Mouse (Mus musculus): Measurements from ENCODE around the gene Cisd3. TPM values are rescaled to one million over a fixed set of nuclear protein-coding genes. Genes with fewer than 3 reads are reported as not detected.
"Not testable (repeated sequence)": the region's sequence is repeated elsewhere in the genome, so short reads cannot be mapped to it uniquely, and the experiment has no call there.

Gene Cisd3
- polyA plus RNA-seq, 1 experiment from 2014 or later: 15.4 TPM

DNA sequence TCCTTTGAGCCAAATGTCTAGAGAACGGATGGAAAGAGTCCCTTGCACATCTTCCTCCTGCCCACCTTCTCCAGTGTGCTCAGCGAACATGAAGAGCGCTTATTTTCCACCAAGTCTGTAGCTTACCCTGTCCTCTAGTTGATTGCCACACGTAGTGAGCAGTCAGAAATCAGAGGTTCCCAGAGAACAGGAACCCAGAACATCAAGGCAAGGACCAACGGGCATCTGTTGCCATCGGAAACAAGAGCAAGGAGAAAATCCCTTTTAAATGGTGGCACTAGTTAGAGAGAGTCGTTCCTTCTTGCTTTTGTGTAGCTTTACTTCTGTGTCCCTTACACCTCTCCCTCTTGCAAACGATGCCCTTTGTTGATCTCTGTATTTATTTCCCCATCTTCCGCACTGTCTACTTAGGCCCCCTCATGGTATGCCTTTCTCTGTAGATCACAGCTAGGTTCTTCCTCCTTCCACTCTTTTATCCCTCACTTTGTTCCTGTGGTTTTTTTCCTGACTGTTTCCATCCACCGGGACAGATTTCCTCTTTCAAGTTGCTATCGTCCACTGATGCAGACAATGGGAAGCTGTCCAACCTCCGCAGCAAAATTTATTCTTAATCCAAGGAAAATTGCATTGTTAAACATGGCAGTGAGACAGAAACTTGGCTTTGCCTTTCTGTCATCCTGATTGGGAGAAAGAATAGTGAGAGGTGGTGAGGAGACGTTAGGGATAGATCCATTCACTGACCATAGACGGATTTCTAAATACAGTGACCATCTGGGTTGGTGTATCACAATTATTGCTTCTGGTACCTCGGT lies 16.2 kb downstream of the Cisd3 start:
- H3K27me3 ChIP-seq (replicated peaks; ENCODE audit: control insufficient read depth, insufficient read depth, low read length): no peaks in the 10 kb centered on the region
- no peak overlapping the region for H3K9ac ChIP-seq (replicated peaks; ENCODE audit: low read depth, low read length)
- no peaks in the 10 kb centered on the region for H3K9me3 ChIP-seq (ENCODE audit: control insufficient read depth, low read length)
- peak overlapping the region; percentile 93 for H3K4me3 ChIP-seq (replicated peaks; ENCODE audit: low read length)
- peak overlapping the region; percentile 80 for H3K4me2 ChIP-seq (ENCODE audit: low read length)
- peaks cover 8% of the 10 kb centered on the region for H3K36me3 ChIP-seq (ENCODE audit: control insufficient read depth, insufficient read depth)
- WGBS: 40% methylated on average over 15 of the region's 15 CpGs
- no peak for ATAC-seq
- H3K27ac ChIP-seq (ENCODE audit: low read length): peak overlapping the region; percentile 93
- H3K4me1 ChIP-seq (replicated peaks; ENCODE audit: control insufficient read depth, insufficient read depth, low read length): peaks cover 39% of the 10 kb centered on the region

DNA sequence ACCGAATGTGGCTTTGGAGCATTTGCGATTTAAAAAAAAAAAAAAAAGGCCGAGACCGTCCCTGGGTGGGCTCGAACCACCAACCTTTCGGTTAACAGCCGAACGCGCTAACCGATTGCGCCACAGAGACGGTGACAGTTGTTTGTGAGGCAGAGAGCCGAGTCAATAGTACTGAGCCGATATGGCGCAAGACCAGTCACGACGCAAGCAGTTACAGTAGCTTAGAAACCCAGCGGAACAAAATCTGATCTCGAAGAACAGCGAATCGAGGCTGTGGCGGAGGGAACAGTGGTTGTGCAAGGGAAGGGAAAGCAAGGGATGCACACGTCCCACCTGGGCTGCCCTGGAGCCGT lies 16.7 kb downstream of the Cisd3 start:
- ATAC-seq: peak; percentile 13
- Histone ChIP-seq H3K9me3 (ENCODE audit: control insufficient read depth, low read length) (no peaks in the 10 kb centered on the region), H3K4me2 (ENCODE audit: low read length) (peak overlapping the region; percentile 80), H3K36me3 (ENCODE audit: control insufficient read depth, insufficient read depth) (peaks cover 13% of the 10 kb centered on the region), H3K27me3 (replicated peaks; ENCODE audit: control insufficient read depth, insufficient read depth, low read length) (no peaks in the 10 kb centered on the region), H3K4me3 (replicated peaks; ENCODE audit: low read length) (peak overlapping the region; percentile 93), H3K9ac (replicated peaks; ENCODE audit: low read depth, low read length) (peak overlapping the region; percentile 70), H3K27ac (ENCODE audit: low read length) (peak overlapping the region; percentile 93), H3K4me1 (replicated peaks; ENCODE audit: control insufficient read depth, insufficient read depth, low read length) (peaks cover 33% of the 10 kb centered on the region)
- 0% methylated on average over 24 of the region's 24 CpGs for WGBS

DNA sequence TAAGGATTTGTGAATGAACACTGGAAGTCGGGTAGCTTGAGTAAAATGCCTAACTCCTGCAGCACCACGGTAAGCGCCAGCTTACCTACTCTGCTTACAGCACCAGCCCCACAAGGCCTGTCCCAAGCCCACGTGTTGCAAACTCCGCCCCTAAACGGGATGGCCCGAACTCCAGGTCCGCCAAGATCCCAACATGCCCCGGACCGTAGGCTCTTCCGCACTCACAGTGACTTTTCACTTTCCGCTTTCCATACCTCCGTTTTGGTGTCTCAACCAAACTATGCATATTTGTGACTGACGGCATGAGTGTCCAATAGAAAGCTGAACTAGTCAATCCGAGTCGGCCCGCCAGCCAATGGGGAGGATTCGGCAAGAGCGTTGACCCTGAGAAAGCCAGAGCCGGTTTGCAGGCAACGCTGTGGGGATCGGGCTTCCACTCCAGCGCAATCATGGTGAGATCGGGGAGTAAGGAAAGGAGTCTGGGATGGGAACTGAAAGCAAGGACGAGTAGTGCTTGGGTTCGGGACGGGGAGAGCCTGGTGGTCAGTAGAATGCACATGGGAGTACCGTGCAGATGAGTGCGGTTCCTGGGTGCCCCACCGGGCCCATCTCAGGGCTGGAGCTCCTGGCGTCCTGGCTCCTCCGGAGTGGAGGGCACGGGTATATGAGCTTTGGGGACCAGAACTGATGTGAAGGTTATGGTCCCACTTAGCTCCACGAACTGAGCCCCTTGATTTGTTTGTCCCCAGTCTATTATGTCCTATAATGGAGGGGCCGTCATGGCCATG lies 17.6 kb downstream of the Cisd3 start, which contains the start of gene Psmb3:
Gene Psmb3, plus strand, starts transcription at position 361 of the 788 bp plus-strand sequence.
- peak; percentile 87 for ATAC-seq

DNA sequence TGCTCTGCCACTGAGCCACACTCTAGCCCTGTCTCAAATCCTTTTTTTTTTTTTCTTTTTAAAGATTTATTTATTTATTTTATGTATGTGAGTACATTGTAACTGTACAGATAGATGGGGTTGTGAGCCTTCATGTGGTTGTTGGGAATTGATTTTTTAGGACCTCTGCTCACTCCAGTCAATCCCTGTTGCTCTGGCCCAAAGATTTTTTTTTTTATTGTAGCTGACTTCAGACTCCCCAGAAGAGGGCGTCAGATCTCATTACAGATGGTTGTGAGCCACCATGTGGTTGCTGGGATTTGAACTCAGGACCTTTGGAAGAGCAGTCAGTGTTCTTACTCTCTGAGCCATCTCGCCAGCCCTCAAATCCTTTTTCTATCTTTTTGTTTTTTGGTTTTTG lies 24.4 kb downstream of the Cisd3 start:
- 75% methylated on average over 2 of the region's 2 CpGs for WGBS
- H3K27me3 ChIP-seq (replicated peaks; ENCODE audit: control insufficient read depth, insufficient read depth, low read length); H3K9ac ChIP-seq (replicated peaks; ENCODE audit: low read depth, low read length); H3K4me1 ChIP-seq (replicated peaks; ENCODE audit: control insufficient read depth, insufficient read depth, low read length); H3K4me3 ChIP-seq (replicated peaks; ENCODE audit: low read length); ATAC-seq; H3K9me3 ChIP-seq (ENCODE audit: control insufficient read depth, low read length); H3K27ac ChIP-seq (ENCODE audit: low read length); H3K4me2 ChIP-seq (ENCODE audit: low read length): not testable (repeated sequence)
- H3K36me3 ChIP-seq (ENCODE audit: control insufficient read depth, insufficient read depth): peaks cover 28% of the 10 kb centered on the region

More for the DNA sequence above, 17.6 kb downstream of the Cisd3 start, which contains the start of gene Psmb3:
- under 1% methylated on average over 35 of the region's 35 CpGs for WGBS
- Histone ChIP-seq H3K4me1 (replicated peaks; ENCODE audit: control insufficient read depth, insufficient read depth, low read length) (peaks cover 26% of the 10 kb centered on the region), H3K9me3 (ENCODE audit: control insufficient read depth, low read length) (no peaks in the 10 kb centered on the region), H3K4me3 (replicated peaks; ENCODE audit: low read length) (peak within 1 kb of the TSS; percentile 93), H3K36me3 (ENCODE audit: control insufficient read depth, insufficient read depth) (peaks cover 18% of the 10 kb centered on the region), H3K4me2 (ENCODE audit: low read length) (peak within 1 kb of the TSS; percentile 80), H3K27me3 (replicated peaks; ENCODE audit: control insufficient read depth, insufficient read depth, low read length) (no peaks in the 10 kb centered on the region), H3K9ac (replicated peaks; ENCODE audit: low read depth, low read length) (peak within 1 kb of the TSS; percentile 81), H3K27ac (ENCODE audit: low read length) (peak within 1 kb of the TSS; percentile 93)

DNA sequence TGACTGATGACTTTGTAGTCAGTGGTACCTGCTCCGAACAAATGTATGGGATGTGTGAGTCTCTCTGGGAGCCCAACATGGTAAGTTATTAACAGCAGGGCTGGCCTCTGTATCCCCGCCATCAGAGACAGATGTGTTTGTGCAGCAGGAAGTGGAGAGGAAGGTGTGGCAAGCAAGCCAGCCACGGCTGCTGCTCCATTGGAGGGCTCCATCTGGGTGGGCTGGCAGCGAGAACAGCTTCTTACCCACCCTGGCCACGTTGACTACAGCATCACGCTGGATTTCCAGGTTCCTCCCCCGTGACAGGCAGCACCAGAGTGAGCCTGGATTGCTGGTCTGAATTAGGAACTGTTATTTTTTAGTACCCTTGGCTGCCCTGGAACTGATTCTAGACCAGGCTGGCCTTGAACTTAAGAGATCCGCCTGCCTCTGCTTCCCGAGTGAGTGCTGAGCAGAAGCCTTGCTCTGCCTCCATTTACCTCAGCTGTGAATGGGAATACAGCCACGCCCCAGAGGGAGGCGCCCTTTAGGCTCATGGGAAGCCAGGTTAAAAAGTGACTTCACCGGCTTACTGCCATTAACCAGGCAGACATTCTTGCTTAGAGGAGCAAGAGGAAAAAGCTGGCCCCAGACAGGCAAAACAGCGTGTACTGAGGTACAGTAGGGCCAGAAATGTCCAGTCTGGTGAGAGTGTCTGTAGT lies 25.7 kb downstream of the Cisd3 start:
- peaks cover 28% of the 10 kb centered on the region for H3K36me3 ChIP-seq (ENCODE audit: control insufficient read depth, insufficient read depth)
- H3K9ac ChIP-seq (replicated peaks; ENCODE audit: low read depth, low read length): no peak overlapping the region
- ATAC-seq: no peak
- no peak overlapping the region for H3K4me3 ChIP-seq (replicated peaks; ENCODE audit: low read length)
- no peak overlapping the region for H3K4me2 ChIP-seq (ENCODE audit: low read length)
- no peak overlapping the region for H3K27ac ChIP-seq (ENCODE audit: low read length)
- no peaks in the 10 kb centered on the region for H3K4me1 ChIP-seq (replicated peaks; ENCODE audit: control insufficient read depth, insufficient read depth, low read length)
- 86% methylated on average over 13 of the region's 13 CpGs for WGBS
- no peaks in the 10 kb centered on the region for H3K9me3 ChIP-seq (ENCODE audit: control insufficient read depth, low read length)
- no peaks in the 10 kb centered on the region for H3K27me3 ChIP-seq (replicated peaks; ENCODE audit: control insufficient read depth, insufficient read depth, low read length)

DNA sequence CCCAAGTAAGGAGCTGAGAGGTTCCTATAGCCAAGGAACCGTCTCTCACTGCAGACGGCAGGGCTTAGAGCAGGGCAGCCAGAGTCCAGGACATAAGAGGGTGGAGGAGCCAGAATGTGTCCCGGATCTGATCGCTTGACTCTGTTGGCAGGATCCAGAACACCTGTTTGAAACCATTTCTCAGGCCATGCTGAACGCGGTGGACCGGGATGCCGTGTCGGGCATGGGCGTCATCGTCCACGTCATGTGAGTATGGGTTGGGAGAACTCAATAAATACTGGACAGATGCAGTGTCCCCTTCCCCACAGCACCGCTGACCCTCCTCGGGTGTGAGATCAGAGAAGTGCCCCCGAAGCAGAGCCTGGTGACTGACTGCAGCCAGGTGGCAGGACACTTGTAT lies 26.7 kb downstream of the Cisd3 start:
- H3K4me3 ChIP-seq (replicated peaks; ENCODE audit: low read length): no peak overlapping the region
- H3K9ac ChIP-seq (replicated peaks; ENCODE audit: low read depth, low read length): no peak overlapping the region
- WGBS: 94% methylated on average over 15 of the region's 15 CpGs
- H3K4me2 ChIP-seq (ENCODE audit: low read length): no peak overlapping the region
- no peaks in the 10 kb centered on the region for H3K9me3 ChIP-seq (ENCODE audit: control insufficient read depth, low read length)
- H3K4me1 ChIP-seq (replicated peaks; ENCODE audit: control insufficient read depth, insufficient read depth, low read length): no peaks in the 10 kb centered on the region
- ATAC-seq: no peak
- no peak overlapping the region for H3K27ac ChIP-seq (ENCODE audit: low read length)
- H3K36me3 ChIP-seq (ENCODE audit: control insufficient read depth, insufficient read depth): peaks cover 19% of the 10 kb centered on the region
- no peaks in the 10 kb centered on the region for H3K27me3 ChIP-seq (replicated peaks; ENCODE audit: control insufficient read depth, insufficient read depth, low read length)

DNA sequence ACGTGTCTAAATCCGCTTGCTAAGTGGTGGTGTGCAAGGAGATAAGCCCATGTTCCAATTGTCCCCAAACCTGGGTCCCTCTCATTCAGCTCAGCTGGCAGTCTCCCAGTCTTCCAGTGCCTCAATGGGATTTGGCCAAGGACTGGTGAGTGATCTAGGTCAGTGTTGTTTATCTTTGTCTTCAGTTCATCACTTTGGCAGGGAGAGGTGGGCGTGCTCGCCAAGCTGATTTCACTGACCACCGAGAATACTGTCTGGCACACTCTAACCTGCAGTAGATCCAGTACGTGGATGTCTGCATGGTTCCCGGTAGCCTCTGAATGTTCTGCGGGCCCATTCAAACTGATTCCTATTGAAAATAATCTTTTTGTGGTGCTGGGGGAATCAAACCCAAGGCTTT lies 28.3 kb downstream of the Cisd3 start:
- 86% methylated on average over 8 of the region's 8 CpGs for WGBS
- no peak overlapping the region for H3K27ac ChIP-seq (ENCODE audit: low read length)
- no peak overlapping the region for H3K9ac ChIP-seq (replicated peaks; ENCODE audit: low read depth, low read length)
- H3K9me3 ChIP-seq (ENCODE audit: control insufficient read depth, low read length): no peaks in the 10 kb centered on the region
- H3K27me3 ChIP-seq (replicated peaks; ENCODE audit: control insufficient read depth, insufficient read depth, low read length): no peaks in the 10 kb centered on the region
- H3K4me2 ChIP-seq (ENCODE audit: low read length): no peak overlapping the region
- no peaks in the 10 kb centered on the region for H3K4me1 ChIP-seq (replicated peaks; ENCODE audit: control insufficient read depth, insufficient read depth, low read length)
- no peak for ATAC-seq
- no peak overlapping the region for H3K4me3 ChIP-seq (replicated peaks; ENCODE audit: low read length)
- peaks cover 13% of the 10 kb centered on the region for H3K36me3 ChIP-seq (ENCODE audit: control insufficient read depth, insufficient read depth)

DNA sequence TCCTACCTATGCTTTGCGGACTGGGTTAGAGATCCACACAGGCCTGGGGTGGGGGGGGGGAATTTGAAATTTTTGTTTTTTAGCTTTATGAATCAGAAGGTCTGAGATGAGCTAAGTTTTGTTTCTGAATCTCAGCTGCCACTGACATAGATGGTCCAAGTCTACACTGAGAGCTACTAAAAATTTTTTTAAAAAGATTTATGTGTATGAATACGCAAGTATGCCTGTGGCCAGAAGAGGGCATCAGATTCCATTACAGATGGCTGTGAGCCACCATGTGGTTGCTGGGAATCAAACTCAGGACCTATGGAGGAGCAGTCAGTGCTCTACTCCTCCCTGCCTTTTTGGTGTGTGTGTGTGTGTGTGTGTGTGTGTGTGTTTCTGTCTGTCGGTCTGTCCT lies 28.7 kb downstream of the Cisd3 start:
- no peak overlapping the region for H3K9ac ChIP-seq (replicated peaks; ENCODE audit: low read depth, low read length)
- WGBS: 96% methylated on average over 3 of the region's 3 CpGs
- no peaks in the 10 kb centered on the region for H3K4me1 ChIP-seq (replicated peaks; ENCODE audit: control insufficient read depth, insufficient read depth, low read length)
- no peak overlapping the region for H3K4me3 ChIP-seq (replicated peaks; ENCODE audit: low read length)
- ATAC-seq: no peak
- no peak overlapping the region for H3K4me2 ChIP-seq (ENCODE audit: low read length)
- no peaks in the 10 kb centered on the region for H3K9me3 ChIP-seq (ENCODE audit: control insufficient read depth, low read length)
- H3K27ac ChIP-seq (ENCODE audit: low read length): no peak overlapping the region
- no peaks in the 10 kb centered on the region for H3K27me3 ChIP-seq (replicated peaks; ENCODE audit: control insufficient read depth, insufficient read depth, low read length)
- H3K36me3 ChIP-seq (ENCODE audit: control insufficient read depth, insufficient read depth): peaks cover 14% of the 10 kb centered on the region

Data from forebrain, embryonic 16.5 days (tissue).